Mouse (Mus musculus): ENCODE results near the gene Fgfr2. TPM values are rescaled to one million over a fixed set of nuclear protein-coding genes. Genes with fewer than 3 reads are reported as not detected.

Gene Fgfr2
- total RNA-seq, 1 experiment: 37.5 TPM

GRCm38 (mm10) chr7:132747096-132747495 lies 376.1 kb downstream of the Fgfr2 start:
- H3K4me1 ChIP-seq (ENCODE audit: control insufficient read depth in 2 of 2, insufficient read depth in 2 of 2, low read length in 2 of 2, poor library complexity in 1 of 2): no peaks in the 10 kb centered on the region
- no peak overlapping the region for H3K4me3 ChIP-seq (ENCODE audit: insufficient read depth in 1 of 2, low read depth in 1 of 2, low read length in 2 of 2, poor library complexity in 1 of 2, severe bottlenecking in 1 of 2)
- H3K9me3 ChIP-seq (ENCODE audit: control insufficient read depth, insufficient read depth, low read depth, low read length): no peaks in the 10 kb centered on the region
- in situ Hi-C loops (cut with MboI; ENCODE audit: low sequenced_read_pairs in 2 of 2, unreplicated experiment in 2 of 2): no loop called here
- no peak overlapping the region for H3K9ac ChIP-seq (ENCODE audit: insufficient read depth, low read depth, low read length, poor library complexity, severe bottlenecking)
- TF ChIP-seq CHD2 (IDR thresholded peaks at IDR 0.05; ENCODE audit: low read depth, low read length): no peak
- TF ChIP-seq ZNF384 (IDR thresholded peaks at IDR 0.05; ENCODE audit: low read depth, low read length): no peak
- no peak for TF ChIP-seq HCFC1 (IDR thresholded peaks at IDR 0.05; ENCODE audit: borderline replicate concordance, insufficient read depth, low read length)
- no peak for TF ChIP-seq ZC3H11A (IDR thresholded peaks at IDR 0.05; ENCODE audit: borderline replicate concordance, low read depth, low read length)
- TF ChIP-seq MAFK (IDR thresholded peaks at IDR 0.05; ENCODE audit: insufficient read depth, low read depth, low read length): no peak
- H3K27ac ChIP-seq (ENCODE audit: insufficient read depth, low read depth, low read length, poor library complexity, severe bottlenecking): no peak overlapping the region
- DNase-seq (ENCODE audit: low read depth, low spot score): no peak
- H3K36me3 ChIP-seq (ENCODE audit: control insufficient read depth, insufficient read depth, low read length, poor library complexity, severe bottlenecking): no peaks in the 10 kb centered on the region

- in situ Hi-C loops (cut with MboI; ENCODE audit: low sequenced_read_pairs in 2 of 2, unreplicated experiment in 2 of 2): no loop called here
- DNase-seq (ENCODE audit: low read depth, low spot score): no peak
- H3K36me3 ChIP-seq (ENCODE audit: control insufficient read depth, insufficient read depth, low read length, poor library complexity, severe bottlenecking): no peaks in the 10 kb centered on the region
Observed at GRCm38 (mm10) chr7:132742912-132743311, 380.2 kb downstream of the Fgfr2 start.

GRCm38 (mm10) chr7:132739829-132740228 lies 383.3 kb downstream of the Fgfr2 start:
- in situ Hi-C loops (cut with MboI; ENCODE audit: low sequenced_read_pairs in 2 of 2, unreplicated experiment in 2 of 2): no loop called here
- Histone ChIP-seq H3K4me1 (ENCODE audit: control insufficient read depth in 2 of 2, insufficient read depth in 2 of 2, low read length in 2 of 2, poor library complexity in 1 of 2) (peaks cover 5 to 16% of the 10 kb centered on the region in 2 experiments; a peak in 3 of 4 replicates), H3K27ac (ENCODE audit: insufficient read depth, low read depth, low read length, poor library complexity, severe bottlenecking) (no peak overlapping the region), H3K4me3 (ENCODE audit: insufficient read depth in 1 of 2, low read depth in 1 of 2, low read length in 2 of 2, poor library complexity in 1 of 2, severe bottlenecking in 1 of 2) (no peak overlapping the region), H3K36me3 (ENCODE audit: control insufficient read depth, insufficient read depth, low read length, poor library complexity, severe bottlenecking) (no peaks in the 10 kb centered on the region), H3K9me3 (ENCODE audit: control insufficient read depth, insufficient read depth, low read depth, low read length) (no peaks in the 10 kb centered on the region), H3K9ac (ENCODE audit: insufficient read depth, low read depth, low read length, poor library complexity, severe bottlenecking) (no peak overlapping the region)
- TF ChIP-seq MAFK (IDR thresholded peaks at IDR 0.05; ENCODE audit: insufficient read depth, low read depth, low read length) (no peak), CHD2 (IDR thresholded peaks at IDR 0.05; ENCODE audit: low read depth, low read length) (no peak), ZC3H11A (IDR thresholded peaks at IDR 0.05; ENCODE audit: borderline replicate concordance, low read depth, low read length) (no peak), HCFC1 (IDR thresholded peaks at IDR 0.05; ENCODE audit: borderline replicate concordance, insufficient read depth, low read length) (no peak), ZNF384 (IDR thresholded peaks at IDR 0.05; ENCODE audit: low read depth, low read length) (no peak)
- DNase-seq (ENCODE audit: low read depth, low spot score): no peak

More at GRCm38 (mm10) chr7:132742912-132743311, 380.2 kb downstream of the Fgfr2 start:
- H3K9ac ChIP-seq (ENCODE audit: insufficient read depth, low read depth, low read length, poor library complexity, severe bottlenecking): no peak overlapping the region
- no peaks in the 10 kb centered on the region for H3K9me3 ChIP-seq (ENCODE audit: control insufficient read depth, insufficient read depth, low read depth, low read length)
- TF ChIP-seq ZNF384 (IDR thresholded peaks at IDR 0.05; ENCODE audit: low read depth, low read length): no peak
- TF ChIP-seq CHD2 (IDR thresholded peaks at IDR 0.05; ENCODE audit: low read depth, low read length): no peak
- TF ChIP-seq ZC3H11A (IDR thresholded peaks at IDR 0.05; ENCODE audit: borderline replicate concordance, low read depth, low read length): no peak
- no peak for TF ChIP-seq HCFC1 (IDR thresholded peaks at IDR 0.05; ENCODE audit: borderline replicate concordance, insufficient read depth, low read length)
- TF ChIP-seq MAFK (IDR thresholded peaks at IDR 0.05; ENCODE audit: insufficient read depth, low read depth, low read length): no peak
- no peak overlapping the region for H3K27ac ChIP-seq (ENCODE audit: insufficient read depth, low read depth, low read length, poor library complexity, severe bottlenecking)
- H3K4me3 ChIP-seq (ENCODE audit: insufficient read depth in 1 of 2, low read depth in 1 of 2, low read length in 2 of 2, poor library complexity in 1 of 2, severe bottlenecking in 1 of 2): no peak overlapping the region
- peaks cover 0 to 5% of the 10 kb centered on the region in 2 experiments; a peak in 1 of 4 replicates for H3K4me1 ChIP-seq (ENCODE audit: control insufficient read depth in 2 of 2, insufficient read depth in 2 of 2, low read length in 2 of 2, poor library complexity in 1 of 2)

- in situ Hi-C loops (cut with MboI; ENCODE audit: low sequenced_read_pairs in 2 of 2, unreplicated experiment in 2 of 2): no loop called here
- TF ChIP-seq MAFK (IDR thresholded peaks at IDR 0.05; ENCODE audit: insufficient read depth, low read depth, low read length) (no peak), ZC3H11A (IDR thresholded peaks at IDR 0.05; ENCODE audit: borderline replicate concordance, low read depth, low read length) (no peak), ZNF384 (IDR thresholded peaks at IDR 0.05; ENCODE audit: low read depth, low read length) (no peak), HCFC1 (IDR thresholded peaks at IDR 0.05; ENCODE audit: borderline replicate concordance, insufficient read depth, low read length) (no peak), CHD2 (IDR thresholded peaks at IDR 0.05; ENCODE audit: low read depth, low read length) (no peak)
- Histone ChIP-seq H3K9ac (ENCODE audit: insufficient read depth, low read depth, low read length, poor library complexity, severe bottlenecking) (no peak overlapping the region), H3K4me1 (ENCODE audit: control insufficient read depth in 2 of 2, insufficient read depth in 2 of 2, low read length in 2 of 2, poor library complexity in 1 of 2) (peaks cover 5 to 24% of the 10 kb centered on the region in 2 experiments; a peak in 3 of 4 replicates), H3K27ac (ENCODE audit: insufficient read depth, low read depth, low read length, poor library complexity, severe bottlenecking) (no peak overlapping the region), H3K9me3 (ENCODE audit: control insufficient read depth, insufficient read depth, low read depth, low read length) (no peaks in the 10 kb centered on the region), H3K4me3 (ENCODE audit: insufficient read depth in 1 of 2, low read depth in 1 of 2, low read length in 2 of 2, poor library complexity in 1 of 2, severe bottlenecking in 1 of 2) (no peak overlapping the region), H3K36me3 (ENCODE audit: control insufficient read depth, insufficient read depth, low read length, poor library complexity, severe bottlenecking) (no peaks in the 10 kb centered on the region)
- DNase-seq (ENCODE audit: low read depth, low spot score): no peak
Observed at GRCm38 (mm10) chr7:132738844-132739243, 384.3 kb downstream of the Fgfr2 start.
